Mouse (Mus musculus) bone marrow, adult 2 months (tissue): ENCODE data around the gene Tmem121b.

Experiments used
- CTCF ChIP-seq: fragments of 200-500 bp; IDR thresholded peaks from 2 replicates; pipeline ENCODE4 v1.5.1; 2011; ENCODE audit warnings: low read length, control low read depth; ENCODE audit not compliant: control insufficient read depth, insufficient read depth
- POLR2A ChIP-seq: fragments of 200-500 bp; IDR thresholded peaks from 2 replicates; pipeline ENCODE4 v1.6.1; 2011; ENCODE audit warnings: low read depth, mild to moderate bottlenecking, control low read depth, low read length, borderline replicate concordance; ENCODE audit not compliant: control insufficient read depth

- peak; percentile 21; the same call in 1 of the 2 replicates for TF ChIP-seq POLR2A
- TF ChIP-seq CTCF: no peak
Measured at GRCm38 (mm10) chr6:120492499-120493373, 871 bp downstream of the Tmem121b start.
